Mouse (Mus musculus) T-helper 2 cell (primary cell): Measurements from ENCODE around the gene Mast1.

Source experiments
- in situ Hi-C: fragments of 300-600 bp; cut with MboI, MseI; formaldehyde crosslinking; loops from one replicate; pipeline ENCODE4 v1.15.1; 2025; ENCODE audit warnings: high pct_unique_total_duplicates

Gene Mast1

DNA sequence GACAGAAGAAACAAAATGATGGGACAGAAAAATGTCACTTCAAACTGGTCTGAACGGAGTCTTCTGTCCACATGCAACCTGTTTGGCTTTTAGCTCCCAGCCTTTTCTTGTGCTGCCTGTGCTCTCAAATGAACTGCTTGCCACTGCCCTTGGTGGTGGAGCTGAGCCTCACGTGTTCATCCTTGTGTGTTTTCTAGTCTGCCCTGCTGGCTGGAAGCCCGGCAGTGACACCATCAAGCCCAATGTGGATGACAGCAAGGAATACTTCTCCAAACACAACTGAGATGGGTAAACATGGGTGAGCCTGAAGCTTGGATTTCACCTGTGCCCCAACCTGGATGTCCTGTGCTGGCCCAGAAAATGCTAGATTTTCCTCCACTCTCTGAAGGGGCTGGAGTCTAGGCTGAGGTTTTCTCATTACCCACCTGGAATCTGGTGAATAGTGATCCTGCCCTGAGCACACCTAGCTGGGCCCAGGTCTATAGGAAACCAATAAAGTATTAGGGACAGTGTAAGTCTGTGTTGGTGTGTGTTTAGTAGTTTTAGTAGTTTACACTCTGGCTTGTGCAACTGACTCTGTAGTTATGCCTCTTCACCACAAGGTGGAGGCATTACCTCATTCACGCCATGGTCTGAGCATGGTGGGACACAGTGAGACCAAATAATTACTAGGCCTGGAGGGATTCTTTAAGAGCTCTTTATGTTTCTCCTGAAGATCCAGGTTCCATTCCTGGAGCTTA lies 36.8 kb upstream of the Mast1 start:
- in situ Hi-C loops = no loop called here

DNA sequence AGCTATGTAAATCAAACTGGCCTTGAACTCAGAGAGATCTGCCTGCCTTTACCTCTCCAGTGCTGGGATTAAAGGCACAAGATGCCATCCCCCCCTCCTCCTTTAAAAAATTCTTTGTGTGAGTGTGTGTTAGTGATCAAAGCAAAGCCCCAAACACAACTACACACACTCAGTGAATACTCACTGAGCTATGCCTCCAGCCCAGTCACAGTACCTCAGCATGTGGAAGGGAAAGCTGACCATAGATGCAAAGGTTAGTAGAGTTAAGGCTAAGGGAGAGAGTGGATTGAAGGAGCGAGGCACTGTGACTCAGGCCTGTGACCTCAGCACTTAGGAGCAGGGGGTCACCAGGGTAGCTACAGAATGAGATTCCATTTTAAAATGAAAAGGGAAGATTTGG lies 35.9 kb upstream of the Mast1 start:
- in situ Hi-C loops = no loop called here

DNA sequence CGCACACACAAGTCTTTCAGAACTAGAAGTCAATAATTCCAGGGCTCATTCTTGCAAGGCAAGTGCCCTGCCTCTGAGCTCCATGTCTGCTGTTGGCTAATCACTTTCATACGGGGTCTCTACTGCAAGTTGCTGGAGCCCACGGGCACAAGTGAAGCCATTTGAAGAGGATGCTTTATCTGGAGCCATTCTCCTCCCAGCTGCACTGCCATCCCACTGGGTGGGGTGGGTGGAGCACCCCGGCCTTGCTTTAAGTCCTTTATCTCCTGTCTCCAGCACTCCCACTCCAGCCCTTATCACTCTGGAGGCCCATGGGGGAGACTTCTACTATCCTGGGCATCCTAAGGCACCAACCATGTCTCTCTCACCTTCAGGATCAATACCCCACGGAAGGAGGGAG lies 33.8 kb upstream of the Mast1 start:
- in situ Hi-C loops = no loop called here

DNA sequence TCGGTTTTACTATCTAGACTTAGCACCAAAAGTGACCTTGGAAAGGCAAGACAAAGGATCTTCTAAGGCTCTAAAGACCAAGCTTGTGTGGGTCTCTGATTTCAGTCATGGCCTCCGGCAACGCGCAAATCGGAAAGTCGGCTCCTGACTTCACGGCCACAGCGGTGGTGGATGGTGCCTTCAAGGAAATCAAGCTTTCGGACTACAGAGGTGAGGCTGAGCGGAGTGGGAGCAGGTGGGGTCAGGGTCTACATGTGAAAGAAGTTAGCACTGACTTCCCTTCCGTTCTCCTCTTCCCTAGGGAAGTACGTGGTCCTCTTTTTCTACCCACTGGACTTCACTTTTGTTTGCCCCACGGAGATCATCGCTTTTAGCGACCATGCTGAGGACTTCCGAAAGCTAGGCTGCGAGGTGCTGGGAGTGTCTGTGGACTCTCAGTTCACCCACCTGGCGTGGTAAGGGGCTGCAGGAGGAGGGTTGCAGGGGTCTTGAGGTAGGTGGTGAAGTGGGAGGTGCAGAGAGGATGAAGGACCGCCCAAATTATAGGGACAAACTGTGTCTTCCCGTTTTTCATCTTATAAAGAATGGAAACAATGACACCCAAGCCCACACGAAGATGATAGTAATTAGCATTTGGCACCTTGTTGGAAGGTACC lies 33.1 kb upstream of the Mast1 start:
- in situ Hi-C loops = no loop called here

DNA sequence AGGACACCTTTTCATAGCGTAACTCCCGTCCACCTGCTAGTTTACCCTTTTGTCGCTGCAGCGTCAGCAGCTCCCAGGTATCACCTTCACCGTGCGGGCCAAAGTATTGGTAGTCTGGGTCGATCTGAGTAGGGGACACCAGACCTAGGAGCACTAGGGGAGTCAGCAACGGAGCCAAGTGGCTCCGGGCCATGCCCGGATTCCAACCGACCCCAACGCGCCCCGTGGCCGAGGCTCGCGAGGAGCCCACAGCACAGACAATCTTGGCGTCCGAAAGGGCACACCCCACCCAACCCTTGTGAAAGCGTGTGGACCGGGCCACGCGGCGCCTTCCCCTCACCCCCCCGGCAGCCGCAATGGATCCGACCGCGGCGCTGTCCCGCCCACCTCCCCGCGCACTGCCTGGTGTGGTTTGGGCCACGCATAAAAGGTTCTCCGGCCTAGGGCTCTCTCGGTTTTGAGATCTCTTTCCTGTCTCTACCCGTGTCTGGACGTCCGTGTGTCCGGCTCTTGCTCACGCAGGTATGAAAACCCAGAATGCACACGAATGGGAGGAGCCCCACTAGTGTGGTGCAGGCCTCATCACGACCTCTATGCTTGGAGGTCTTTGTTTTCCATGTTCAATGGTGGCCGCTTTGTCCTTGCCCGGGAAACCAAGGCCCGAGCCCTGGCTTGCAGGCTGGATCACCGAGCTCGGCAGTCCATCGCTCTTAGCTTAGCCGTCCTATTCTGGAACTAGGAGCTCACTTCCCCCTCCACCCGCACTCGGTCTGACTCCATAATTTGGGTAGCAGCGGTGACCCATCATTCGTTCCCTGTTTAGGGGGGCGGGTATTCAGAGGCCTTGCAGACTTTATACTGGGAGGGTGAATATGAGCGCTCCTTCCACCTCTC lies 32.3 kb upstream of the Mast1 start, which contains the start of the genes Gm49661, Prdx2 and Rnaseh2a:
Gene Gm49661, minus strand, starts transcription at position 193 of the 894 bp plus-strand sequence.
Gene Prdx2, plus strand, starts transcription at position 347 of the 894 bp plus-strand sequence.
Gene Rnaseh2a, minus strand, starts transcription at position 527 of the 894 bp plus-strand sequence.
- in situ Hi-C loops = loop anchor here (5.0 kb wide), 1 partner anchor 93 kb away; the partner anchor contains the start of gene Fbxw9

DNA sequence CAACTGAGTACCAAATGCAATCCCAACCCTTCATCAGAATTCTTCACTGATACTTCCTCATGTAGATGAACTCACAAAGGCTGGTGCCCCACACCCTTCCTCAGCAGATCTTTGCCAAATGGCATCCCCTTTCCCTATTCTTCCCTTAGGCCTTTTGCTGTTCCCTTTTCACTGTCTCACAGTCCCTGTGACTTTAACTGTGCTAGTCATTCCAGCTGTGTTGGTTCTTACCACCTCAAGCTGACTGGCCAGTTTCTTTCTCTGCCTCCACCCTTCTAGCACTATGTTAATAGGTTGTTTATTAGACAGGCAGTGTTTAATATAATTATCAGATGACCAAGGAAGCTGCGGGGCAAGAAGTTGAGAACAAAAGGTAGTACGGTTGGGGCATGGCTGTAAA lies 31.5 kb upstream of the Mast1 start:
- in situ Hi-C loops = loop anchor here (5.0 kb wide), 1 partner anchor 94 kb away; the partner anchor contains the start of gene Fbxw9

DNA sequence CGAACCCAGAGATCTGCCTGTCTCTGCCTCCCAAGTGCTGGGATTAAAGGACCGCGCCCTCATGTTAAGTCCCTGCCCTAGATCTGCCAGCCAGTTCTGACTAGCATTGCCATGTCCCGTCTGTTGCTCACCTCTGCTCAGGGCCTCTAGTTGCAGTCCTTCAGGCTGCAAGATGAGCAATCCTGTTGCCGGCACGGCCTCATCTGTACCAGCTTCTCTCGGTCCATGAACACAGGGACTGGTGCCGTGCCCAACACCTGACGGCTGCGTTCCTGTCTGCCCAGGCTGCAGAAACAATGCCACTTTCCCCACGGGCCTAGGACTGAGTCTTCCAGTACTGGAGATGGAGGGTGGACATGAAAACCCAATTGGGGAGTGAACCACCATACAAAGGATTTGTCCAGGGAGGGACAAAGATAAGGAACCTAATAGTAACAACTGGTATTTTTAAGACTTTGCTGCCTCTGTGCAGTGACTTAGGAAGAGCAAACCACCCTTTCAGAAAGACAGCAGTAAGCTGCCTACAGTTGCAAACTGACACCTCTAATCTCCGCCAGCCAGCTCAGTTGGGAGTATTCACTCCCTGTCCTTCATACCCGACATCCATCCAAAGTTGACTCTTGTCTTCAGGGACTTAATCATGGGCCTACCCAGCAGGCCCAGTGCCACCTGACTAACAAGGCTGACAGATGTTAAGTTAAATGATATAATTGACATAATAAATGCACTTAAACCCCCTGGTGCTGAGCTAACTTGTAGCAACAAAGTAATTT lies 30.6 kb upstream of the Mast1 start:
- in situ Hi-C loops = loop anchor here (5.0 kb wide), 1 partner anchor 95 kb away; the partner anchor contains the start of gene Fbxw9

DNA sequence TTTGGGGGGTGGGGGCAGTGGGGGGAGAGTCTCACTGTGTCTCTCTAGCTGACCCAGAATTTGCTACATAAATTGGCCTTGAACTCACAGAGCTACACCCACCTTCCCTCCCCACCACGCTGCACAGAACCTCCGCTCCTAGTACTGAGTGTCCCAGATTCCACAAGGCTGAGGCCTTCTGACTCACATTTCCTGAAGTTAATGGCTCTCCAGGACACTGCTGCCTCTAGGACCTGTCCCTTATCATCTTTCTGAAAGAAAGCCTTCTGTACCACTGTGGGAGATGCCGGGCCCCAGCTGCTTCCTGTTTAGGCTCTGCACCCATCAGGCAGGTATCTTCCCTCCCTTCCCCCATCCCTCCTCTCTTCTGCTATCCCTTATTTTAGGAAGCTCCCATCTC lies 29.4 kb upstream of the Mast1 start:
- in situ Hi-C loops = loop anchor here (5.0 kb wide), 1 partner anchor 96 kb away; the partner anchor contains the start of gene Fbxw9

DNA sequence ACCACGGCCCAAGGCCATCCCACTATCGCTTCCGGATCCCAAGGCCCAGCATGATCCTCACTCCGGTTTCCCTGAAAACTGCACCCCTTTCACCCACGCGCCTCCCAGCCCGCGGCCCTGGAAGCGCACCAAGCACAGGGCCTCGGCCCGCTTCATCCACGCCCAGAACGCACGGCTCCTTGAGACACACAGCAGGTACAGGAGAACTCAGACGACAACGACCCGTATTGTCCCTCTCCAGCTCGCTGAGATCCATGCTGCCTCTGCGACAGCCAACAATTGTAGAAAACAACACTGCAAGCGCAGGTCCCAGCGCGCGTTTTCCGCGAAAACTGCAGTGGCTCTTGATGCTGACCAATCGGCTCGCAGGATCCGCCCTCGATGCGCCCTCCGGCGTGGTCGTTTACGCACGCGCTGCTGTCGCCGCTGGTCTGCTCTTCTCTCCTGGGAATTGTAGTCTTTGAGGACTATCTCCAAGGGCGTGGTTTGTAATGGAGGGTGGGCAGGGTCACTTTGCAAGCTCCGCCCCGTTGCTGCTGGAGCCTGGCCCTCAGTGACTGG lies 28.7 kb upstream of the Mast1 start:
- in situ Hi-C loops = loop anchor here (5.0 kb wide), 1 partner anchor 96 kb away; the partner anchor contains the start of gene Fbxw9

DNA sequence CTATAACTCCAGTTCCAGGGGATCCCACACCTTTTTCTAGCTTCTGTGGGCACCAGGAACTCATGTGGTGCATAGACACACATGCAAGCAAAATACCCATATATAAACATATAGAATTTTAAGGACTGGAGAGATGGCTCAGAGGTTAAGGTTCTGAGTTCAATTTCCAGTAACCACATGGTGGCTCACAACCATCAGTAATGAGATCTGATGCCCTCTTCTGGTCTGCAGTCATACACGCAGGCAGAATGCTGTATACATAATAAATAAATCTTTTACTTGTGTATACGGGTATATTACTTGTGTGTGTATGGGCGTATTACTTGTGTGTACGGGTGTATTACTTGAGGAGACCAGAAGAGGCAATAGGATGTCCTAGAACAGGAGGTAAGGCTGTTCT lies 26.8 kb upstream of the Mast1 start:
- in situ Hi-C loops = no loop called here

DNA sequence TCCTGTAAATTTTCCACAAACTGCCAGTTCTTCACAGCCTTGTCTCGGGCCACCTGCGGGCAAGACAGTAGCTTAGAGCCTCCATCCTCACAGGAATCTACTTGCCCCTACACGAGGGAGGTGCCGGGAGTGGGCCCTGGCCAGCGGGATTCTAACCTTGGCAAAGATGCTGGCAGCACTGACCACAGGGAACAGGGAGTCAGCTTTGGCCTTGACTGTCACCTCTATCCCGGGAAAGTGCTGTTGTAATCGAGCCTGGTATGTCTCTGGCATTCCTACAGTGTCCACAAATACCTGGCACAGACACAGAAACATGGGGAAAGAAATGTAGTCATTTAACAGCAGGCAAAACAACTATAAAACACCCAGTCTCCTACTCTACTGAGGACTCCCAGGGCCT lies 22.7 kb upstream of the Mast1 start:
- in situ Hi-C loops = no loop called here

DNA sequence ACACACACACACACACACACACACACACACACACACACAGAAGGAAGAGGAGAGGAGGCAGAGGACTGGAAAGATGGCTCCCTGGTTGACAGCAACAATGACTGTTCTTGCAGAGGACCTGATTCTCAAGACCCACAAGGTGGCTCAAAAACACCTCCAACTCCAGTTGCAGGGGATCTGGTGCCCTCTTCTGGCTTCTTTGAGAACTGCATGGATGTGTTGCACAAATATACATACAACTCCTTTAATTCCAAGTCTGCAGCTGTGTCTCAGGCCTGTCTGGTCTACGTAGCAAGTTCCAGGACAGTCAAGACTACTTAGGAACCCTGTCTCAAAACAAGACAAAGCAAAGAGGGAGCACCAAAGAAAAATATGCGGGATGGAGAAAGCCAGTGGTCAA lies 19.6 kb upstream of the Mast1 start:
- in situ Hi-C loops = no loop called here

DNA sequence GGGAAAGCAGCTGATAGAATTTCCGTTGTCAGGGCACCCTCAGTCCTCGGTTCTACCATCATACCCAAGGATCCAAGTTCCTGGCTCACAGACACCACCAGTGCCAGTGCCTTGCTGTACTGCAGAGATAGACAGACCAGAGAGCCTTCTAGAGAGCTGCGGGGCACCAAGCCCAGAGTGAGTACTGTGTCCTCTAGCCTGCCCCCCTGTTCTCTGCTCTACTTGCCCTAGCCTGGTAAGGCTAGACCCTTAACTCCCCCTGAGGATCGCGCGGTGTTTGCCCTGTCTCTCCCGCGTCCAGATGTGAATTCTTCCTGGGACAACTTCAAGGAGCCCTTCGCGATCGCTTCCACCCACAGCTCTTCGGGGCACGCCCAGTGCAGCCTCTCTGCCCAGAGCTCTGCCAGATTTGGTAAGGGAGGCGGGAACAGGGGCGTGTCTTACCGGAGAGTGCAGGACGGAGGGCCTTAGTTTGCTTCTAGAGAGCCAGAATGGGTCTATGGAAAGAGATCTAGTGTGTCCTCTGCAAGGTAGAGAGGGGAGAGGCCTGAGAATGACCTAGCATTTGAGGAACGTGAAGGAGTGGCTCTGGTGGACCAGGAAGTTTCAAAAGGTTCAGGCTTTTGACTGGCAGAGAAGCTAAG lies 15.6 kb upstream of the Mast1 start:
- in situ Hi-C loops = no loop called here

DNA sequence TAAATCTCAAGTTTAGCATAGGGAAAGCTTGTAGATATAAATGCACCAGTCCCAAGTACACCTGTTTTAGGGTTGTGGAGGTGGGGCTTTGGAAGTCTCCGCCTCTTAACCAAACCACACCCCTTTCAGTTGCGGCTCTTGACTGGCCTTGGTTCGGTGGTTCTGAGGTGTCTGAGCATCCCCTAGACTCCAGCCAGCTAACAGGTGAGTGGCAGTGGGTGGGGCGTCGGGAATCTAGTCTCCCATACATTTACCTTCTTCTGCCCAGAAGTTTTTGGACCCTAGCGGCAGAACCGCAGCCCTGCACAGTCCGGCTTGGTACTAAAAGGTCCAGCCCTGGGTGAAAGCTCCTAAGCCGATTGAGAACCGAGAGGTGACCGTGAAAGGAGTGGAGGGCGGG lies 12.6 kb upstream of the Mast1 start:
- in situ Hi-C loops = no loop called here

DNA sequence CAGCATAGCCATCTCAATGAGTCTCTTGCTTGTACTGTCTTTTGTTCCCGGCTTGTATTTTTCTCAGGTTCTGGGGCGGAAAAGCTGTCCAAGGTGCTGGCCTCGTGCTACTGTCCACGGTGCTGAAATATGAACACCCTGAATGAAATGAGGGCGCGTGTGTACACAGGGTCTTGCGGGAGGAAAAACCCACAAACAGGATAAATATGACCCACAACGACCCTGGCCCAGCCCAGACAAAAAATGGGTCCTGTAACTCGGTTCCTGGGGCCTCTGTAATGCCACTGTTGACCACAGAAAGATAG lies 10.0 kb upstream of the Mast1 start:
- in situ Hi-C loops = no loop called here

DNA sequence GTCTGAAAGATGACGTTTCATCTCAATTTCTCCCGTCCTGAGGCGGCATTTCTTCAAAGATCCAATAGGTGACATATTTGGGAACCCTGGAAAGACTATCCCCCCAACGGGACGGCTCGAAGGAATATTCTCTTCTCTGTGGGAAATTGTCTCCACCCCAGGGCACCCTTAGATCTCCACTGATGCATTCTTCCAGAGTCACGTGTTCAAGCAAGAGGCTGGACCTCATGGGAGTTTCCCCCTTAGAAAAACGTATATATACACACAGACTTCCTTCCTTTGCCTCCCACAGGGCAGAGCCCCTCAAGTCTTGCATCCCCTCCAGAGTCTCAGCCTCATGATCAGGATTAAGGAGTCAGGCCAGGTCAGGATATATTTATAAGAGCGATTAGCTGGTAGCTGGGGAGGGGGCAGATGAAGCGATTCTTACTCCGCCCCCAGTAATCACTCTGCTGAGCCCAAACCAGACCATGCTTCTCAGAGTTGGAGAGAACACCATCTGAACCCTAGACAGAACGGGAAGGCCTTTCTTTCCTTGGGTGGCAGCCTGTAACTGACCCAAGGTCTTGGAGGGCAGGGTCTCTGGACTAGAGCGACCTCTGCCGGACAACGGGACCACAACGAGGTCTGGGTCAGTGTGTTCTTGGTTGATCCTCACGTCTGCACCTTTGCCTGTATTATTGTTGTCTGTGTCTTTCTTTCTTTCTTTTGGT lies 9.5 kb upstream of the Mast1 start, which contains the start of gene Rtbdn:
Gene Rtbdn, plus strand, starts transcription at position 464 of the 713 bp plus-strand sequence.
- in situ Hi-C loops = no loop called here

DNA sequence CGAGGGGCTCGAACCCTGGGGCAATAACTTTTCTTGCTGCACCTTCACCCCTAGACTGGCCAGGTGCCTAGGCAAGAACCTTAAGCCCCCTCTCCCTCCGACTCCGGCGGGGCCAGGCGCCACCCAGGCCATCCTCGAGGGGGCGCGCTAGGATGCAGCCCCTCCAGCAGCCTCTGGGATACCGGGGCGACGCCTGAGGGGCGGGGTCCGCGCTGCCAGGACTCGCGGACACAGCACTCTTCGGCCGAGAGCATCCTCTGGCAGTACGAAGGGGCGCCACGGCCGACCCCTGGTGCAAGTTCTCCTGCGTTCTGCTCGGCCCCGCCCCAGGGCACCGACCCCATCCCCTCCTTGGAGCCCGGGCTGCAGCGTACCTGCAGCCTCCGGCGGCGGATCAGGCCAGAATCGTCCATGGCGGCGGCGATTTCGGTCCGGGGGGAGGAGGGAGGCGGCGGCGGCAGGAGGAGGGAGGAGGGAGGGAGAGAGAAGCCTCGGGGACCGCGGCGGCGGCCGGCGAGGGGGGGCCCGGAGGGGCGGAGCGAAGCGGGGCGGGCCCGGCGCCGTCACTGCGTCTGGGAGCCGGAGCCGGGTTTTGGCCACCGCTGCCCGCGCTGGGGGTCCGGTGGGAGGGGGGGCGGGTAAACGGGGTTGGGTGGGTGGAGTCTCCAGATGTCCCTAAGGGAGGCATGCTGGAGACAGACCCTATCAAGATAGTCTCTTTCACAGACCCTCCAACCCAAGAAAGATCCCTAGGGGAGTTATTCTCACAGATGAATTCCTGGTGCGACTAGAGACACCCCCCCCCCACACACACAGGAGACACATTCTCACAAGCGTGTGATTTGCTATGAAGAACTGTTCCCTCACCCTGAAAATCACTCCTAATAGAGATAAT lies 8.7 kb upstream of the Mast1 start:
- in situ Hi-C loops = no loop called here

DNA sequence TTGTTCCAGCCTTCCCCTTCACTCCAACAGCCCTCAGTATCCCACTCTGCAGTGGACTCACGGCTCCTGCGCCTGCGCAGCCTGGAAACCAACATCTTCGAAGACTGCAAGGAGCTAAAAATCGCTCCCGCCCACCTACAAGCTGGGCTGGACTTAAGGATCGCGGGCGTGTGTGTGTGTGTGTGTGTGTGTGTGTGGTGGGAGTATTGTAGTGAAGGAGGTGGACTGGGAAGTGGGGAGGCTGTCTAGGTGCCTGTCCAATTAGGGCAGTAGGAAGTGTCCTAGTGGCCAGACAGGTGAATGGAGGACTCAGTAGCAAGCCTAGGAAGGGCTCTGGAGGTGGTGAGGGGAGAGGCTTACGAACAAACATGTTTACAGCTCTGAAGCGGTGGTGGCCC lies 8.1 kb upstream of the Mast1 start:
- in situ Hi-C loops = no loop called here
